Mouse (Mus musculus) lung, postnatal 0 days (tissue): ENCODE results near the gene Loxl3.

Source experiments
- CTCF ChIP-seq: IDR thresholded peaks from 2 replicates; pipeline ENCODE4 v1.5.1; 2016; ENCODE audit warnings: antibody characterized with exemption, mild to moderate bottlenecking
- EP300 ChIP-seq: IDR thresholded peaks from 2 replicates; pipeline ENCODE4 v1.6.1; 2016; ENCODE audit warnings: antibody characterized with exemption, mild to moderate bottlenecking, control low read depth

DNA sequence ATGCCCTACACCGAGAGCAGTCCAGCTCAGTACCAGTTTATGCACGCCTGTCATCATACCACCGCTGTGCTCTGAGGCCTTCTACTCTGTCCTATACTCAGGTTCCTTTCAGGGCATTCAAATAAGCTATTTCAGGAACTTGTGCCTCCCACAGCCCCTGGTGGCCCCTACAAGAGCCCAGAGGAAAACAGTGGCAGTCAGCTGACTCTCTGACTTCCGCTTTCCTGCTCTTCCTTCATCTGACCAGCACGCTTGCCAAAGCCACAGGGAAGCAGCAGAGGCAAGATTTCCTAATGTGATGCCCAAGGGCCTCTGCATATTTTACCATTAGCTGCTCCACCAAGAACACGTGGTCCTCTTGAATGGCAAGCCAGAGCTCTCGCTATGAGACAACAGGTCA, 29.1 kb upstream of the Loxl3 start:
- no peak; the same call in 1 of the 2 replicates for TF ChIP-seq CTCF
- no peak for TF ChIP-seq EP300
